Mouse (Mus musculus): ENCODE measurements around the gene Cd2.

The Cd2 gene

DNA sequence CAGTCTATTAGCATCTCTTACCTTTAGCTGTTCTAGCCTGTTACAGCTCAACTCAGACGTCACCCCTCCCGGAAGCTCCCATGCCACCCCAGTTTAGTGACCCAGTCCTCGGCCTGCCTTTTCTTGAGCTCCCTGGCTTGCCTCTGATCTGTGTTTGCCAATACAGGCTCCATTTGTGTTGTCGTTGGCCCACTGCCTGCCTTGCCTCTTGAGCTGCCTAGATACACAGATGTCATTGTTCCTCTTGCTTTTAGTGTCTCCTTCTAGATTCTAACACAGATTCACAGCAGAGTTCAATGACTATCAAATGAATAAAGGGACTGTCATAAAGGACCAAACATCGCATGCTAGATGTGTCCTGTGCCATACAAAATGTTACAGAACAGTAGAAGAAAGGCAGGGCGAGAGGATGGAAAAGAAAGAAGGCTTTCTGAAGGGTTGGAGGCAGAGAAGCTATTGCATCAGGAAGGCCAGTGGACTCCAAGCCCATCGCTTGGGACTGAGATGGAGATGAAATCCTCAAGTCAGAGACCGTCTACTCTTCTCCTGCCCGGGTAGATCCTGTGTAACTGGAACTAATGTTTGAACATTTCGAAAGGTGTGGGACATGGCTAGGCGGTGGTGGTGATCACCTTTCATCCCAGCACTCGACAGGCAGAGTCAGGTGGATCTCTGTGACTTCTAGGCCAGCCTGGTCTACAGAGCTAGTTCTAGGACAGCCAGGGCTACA, 13.5 kb downstream of the Cd2 start:
- no peak for DNase-seq (ENCODE audit: low spot score)

DNA sequence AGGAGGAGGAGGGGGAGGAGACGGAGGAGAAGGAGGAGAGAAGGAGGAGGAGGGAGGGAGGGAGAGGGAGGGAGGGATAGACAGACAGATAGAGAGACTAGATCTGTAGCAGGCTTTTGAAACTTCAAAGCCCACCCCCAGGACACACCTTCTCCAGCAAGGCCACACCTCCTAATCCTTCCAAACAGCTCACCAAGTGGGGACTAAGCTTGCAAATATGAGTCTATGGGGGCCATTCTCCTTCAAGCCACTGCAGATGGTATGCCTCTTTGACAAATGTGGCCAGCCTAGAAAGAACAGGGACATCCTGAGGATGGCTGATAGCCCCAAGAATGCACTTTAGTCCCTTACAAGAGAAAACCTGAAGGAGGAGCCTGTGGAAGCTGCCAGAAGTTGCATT, 15.6 kb downstream of the Cd2 start:
- DNase-seq (ENCODE audit: low spot score): no peak

DNA sequence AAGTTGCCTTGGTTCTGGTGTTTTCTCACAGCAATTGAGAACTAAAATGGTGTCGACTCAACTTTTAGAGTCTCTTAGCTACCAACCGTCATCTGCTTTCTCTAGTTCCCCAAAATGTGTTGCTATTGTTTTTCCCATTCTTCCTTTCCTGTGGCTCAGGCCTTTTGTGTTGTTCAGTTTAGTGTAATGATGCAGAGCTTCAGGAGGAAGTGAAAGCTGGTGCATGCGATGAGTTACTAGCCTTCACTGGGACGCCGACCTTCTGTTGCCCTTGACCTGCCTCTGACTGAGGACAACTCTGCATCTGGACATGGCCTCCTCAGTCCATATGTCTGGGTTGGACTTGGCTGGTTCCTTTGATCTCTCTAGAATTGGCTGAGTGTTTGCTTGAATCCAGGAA, 16.9 kb downstream of the Cd2 start:
- DNase-seq (ENCODE audit: low spot score): no peak

DNA sequence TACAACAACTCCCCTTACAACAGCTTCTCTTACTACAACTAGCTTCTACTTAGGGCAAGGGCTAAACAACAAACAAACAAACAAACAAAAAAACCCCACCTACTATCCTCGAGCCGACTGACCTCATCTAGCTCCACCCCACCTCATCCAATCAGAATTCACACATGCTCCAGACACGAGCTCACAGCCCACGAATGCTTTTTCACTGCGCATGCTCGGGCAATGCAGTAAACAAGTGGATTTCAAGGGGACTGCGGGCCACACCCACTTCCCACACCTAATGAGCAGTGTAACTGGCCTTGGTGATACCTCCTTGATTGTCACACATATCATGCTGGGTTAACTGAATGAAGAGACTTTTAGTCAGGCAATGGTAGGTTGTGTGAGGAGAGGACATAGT, 19.4 kb downstream of the Cd2 start:
- DNase-seq (ENCODE audit: low spot score): no peak

DNA sequence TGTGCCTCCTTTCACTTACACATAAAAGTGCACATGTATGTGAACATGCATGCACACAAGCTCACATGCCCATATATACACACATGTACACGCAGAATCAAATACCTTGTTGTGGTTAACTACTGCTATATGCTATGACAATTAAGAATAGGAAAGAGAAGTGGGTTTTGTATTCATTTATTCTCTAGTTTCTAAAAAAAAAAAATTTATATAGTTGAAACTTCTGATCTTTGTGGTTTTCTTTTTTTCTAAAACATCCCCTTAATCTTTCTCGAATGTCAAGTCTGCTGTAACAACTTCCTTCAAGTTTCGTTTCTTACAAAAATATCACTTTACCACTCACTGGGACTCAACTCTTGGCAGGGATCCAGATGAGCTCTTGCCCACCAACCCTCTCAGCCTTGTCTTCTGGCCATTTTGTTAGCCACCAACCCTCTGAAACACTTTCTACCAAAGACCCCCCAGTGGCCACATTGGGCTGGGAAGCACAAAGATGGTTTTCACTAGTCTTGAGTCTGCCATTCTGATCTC, 22.1 kb downstream of the Cd2 start:
- DNase-seq (ENCODE audit: low spot score): no peak

DNA sequence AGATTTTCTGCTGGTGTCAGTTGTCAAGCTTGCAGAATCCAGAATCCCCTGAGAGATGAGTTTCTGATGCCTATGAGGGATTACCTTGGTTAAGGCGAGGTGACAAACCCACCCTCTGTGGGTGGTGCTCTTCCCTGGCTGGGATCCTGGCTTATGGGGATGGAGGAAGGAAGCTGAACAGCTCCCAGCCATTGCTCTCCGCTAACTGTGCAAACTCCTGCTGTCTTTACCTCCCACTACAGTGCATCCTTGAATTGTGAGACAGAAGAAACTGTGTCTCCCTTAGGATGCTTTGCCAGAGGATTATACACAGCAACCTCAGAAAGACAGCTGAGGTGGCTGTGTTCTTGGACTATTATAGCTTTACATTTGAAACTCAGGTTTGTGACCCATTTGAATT, 28.8 kb downstream of the Cd2 start:
- no peak for DNase-seq (ENCODE audit: low spot score)

DNA sequence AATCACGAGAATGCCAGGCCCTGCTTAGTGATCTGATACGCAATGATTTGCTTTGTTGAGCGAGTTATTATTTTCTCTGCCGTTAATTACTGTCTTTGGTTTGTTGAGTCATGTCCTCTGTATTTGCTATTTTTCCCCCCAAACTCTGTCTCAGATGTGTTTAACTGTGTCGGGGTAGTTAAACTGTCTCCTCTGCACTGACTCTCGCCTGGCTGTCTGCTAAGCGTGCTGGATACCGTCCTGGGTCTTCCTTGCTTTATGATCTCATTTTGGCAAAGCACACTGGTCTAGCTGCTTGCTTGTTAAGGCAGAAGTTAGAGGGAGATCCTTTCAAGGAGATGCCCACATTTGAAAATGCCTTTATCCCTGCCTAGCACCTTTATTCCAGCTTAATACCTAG, 31.6 kb downstream of the Cd2 start:
- DNase-seq (ENCODE audit: low spot score): no peak

DNA sequence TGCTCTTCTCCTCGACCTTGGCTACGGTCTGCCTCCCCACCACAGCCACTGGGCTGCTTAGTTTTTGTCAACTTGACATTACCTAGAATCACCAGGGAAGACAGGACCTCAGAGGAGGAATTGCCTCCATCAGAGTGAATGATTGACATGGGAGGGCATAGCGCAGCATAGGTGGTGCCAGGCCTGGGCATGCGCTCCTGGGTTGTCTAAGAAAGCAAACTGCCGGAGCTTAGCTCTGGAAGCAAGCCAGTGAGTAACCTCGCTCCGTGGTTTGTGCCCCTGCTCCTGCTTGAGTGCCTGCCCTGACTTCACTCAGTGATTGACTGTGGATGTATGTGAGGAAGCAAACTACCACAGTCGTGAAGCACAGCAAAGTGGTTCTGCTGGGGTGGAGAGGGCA, 35.6 kb downstream of the Cd2 start:
- no peak for DNase-seq (ENCODE audit: low spot score)

DNA sequence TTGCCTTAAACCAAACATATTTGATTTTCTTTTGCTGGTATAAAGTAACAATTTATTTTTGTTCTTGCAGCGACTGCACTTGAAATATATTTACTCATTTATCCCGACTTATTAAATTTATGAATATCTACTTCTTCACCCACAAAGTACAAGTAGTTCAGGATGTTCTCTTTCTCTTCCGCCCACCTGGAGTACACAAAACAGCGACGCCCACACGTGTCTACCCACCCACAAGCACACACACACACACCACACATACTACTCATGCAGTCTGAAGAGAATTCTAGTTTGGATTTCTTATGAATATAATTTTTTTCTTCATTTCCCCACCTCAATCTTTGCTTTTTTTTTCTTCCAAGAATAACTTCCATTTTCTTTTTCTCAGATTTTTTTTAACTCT, 37.9 kb downstream of the Cd2 start:
- no peak for DNase-seq (ENCODE audit: low spot score)

DNA sequence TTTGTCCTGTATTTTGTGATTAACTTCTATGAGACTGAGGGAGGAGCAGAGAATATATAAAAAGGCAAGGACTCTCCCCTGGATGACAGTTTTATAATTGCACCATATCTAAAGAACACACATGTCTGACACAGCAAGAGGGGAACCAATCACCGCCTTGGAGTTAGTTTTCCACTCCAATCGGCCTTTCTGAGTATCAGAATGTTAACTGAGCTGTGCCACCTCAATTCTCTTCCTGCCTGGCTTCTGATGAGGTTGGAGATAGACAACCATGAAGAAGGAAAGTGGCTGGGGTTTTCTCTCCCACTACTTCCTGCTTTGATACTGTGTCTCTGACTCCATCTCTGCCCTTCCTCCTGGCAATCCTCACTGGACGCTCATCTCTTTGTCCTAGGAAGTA, 42.5 kb downstream of the Cd2 start:
- no peak for DNase-seq (ENCODE audit: low spot score)

DNA sequence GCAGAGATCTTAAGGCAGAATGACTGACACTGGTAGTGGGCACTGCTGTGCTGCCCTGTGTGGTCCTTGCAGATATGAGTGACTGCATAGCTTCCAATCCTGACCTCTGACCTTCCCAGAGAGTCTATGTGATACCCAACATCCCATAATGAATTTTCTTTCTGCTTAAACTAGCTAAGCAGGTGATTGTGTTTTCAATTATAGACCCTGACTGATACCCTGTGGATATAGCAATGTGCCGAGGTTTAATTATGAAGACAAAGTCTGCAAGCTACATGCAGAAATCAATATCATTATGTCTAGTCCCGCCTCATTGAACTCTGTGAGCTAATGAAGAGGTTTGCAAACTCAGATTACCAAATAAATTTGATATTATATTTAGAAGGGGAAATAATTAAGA, 44.7 kb downstream of the Cd2 start:
- no peak for DNase-seq (ENCODE audit: low spot score)

DNA sequence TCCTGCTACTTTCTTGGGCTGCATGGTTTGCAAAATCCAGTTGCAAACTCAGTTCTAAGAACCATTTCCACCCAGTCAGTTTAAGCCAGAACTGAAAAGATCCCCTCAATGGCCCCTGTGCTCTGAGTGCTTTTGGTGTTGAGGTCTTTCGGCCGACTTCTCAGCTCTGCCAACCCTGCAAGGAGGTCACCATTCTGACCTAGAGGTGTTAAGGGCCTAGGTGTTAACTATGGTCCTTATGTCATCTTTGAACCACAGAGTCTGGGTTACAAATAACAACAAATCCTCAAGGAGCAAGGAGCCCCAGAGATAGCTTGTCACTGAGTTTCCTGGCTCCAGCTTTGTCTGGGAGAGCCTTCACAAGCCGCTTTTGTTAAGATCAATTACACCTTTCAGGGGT, 45.9 kb downstream of the Cd2 start:
- DNase-seq (ENCODE audit: low spot score): no peak

DNA sequence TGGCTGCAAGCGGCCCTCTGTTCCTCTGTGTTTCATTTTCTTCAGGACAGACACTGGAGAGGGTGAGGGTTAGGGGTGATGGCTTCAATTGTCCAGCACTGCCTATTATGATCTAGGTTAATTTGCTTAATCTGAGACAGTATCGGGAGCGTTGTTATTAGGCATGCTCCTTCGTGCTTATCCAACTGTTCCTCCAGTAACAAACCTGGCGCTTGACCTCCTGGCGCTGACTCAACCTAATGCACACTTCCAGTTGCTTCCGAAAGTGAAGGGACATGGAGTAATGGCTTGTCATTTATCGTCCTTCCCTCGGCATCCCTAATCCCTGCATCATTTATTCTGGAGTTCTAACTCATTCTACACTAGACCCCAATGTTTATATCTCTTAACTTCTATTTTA, 46.9 kb downstream of the Cd2 start:
- DNase-seq (ENCODE audit: low spot score): no peak

DNA sequence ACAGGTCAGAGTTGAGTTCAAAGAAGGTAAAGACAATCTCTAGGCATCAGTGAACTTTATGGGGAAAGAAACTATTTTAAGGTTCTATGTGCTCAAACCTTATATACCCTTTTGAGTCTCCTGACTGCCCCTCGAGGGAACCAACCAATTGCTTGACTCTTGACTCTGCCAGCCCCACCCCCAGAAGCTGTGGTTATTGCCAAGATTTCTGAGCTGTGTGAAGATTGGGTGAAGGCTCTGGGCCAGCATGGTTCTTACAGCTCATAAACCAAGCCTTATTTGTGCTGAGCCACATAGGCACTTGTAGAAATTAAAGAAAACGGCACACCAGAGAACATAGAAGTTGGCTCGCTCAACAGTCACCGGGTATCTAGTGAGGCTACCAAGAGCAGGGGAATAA, 48.5 kb downstream of the Cd2 start:
- no peak for DNase-seq (ENCODE audit: low spot score)

DNA sequence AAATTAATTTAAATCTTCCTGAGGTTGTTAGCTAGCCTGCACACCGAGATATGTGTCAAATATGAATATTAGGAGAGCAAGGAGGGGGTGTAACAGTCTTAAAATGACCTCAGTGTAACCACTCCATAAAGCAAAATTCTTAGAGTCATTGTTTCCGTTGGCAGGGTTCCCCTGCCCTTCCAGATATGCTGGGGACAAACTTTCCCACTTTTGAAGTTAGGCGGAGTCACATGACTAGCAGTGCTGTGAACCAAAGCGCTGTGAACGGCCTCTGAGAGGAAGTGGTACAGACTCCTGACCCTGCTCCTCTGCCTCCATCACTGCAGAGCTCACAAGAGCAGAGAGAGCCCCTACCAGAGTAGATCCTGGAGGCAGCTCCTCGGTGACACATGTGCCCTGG, 49.0 kb downstream of the Cd2 start:
- no peak for DNase-seq (ENCODE audit: low spot score)

DNA sequence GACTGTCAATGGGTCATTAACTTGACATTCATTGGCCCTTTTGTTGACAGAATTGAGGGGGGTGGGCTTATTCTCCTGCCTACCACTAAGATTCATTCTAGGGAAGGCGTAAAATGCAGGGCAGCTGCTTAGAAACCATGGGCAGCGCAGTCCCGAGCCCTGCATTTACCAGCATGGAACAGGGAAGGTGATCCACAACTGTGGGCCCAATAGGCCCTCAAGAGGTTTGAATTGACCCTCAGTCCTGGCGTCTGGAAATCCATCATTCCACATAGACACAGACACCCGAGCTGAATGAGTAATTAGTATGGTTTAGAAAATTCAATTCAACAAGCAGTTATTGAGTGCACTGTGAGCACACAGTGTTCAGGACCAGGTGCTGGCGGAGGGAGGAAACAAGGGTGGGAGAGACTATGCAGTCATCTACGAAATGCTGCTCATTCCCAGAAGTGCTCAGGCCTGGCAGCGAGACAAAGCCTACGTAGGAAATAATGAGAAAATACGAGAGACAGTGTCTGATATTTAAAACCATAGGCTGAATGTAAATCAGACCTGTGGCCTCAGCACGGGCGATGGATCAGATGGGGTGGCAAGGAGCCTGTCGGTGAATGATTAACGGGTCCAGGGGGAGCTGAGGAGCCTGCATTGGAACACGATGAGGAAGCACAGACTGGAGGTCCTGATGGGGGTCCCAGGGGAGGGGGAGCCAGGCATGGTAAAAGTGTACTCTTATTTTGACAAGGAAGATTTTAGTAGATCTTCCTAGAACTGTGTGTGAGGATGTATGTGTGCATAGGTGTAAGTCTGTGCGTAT, 50.5 kb downstream of the Cd2 start:
- no peak for DNase-seq (ENCODE audit: low spot score)

DNA sequence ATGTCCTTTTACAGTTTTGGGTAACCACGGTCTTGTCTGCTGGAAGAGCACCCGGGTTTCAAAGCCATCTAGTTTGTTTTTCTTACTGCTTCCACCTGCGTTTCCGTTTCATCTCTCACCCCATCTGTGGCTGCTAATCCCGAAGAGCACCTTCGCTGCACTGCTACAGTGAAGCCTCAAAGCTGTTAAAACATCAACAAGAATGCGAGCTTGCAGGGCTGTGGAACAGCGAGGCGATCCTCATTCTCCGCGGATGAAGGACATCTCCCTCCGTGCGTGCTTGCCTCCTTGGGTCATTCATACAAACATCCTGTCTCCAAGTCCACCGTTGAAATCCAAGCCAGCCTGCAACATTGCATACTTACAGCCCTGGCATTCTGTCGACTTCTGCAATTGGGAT, 51.5 kb downstream of the Cd2 start:
- DNase-seq (ENCODE audit: low spot score): no peak

DNA sequence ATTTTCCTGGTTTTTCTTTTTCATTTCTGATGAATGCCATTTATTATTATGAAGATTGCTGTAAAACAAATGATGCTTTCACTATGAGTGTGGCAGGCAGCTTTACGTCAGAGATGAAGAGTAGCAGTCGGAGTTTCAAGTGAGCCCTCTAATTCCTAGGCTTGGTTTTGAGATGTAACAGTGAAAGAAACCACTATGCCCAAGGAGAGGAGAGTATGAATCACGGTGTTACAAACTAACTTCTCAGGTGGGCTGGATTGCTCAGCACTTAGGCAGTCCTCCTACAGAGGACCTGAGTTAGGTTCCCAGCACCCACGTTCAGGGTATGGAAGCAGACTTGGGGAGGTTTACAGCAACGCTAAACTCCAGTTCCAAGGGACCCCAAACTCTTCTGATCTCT, 52.4 kb downstream of the Cd2 start:
- no peak for DNase-seq (ENCODE audit: low spot score)

DNA sequence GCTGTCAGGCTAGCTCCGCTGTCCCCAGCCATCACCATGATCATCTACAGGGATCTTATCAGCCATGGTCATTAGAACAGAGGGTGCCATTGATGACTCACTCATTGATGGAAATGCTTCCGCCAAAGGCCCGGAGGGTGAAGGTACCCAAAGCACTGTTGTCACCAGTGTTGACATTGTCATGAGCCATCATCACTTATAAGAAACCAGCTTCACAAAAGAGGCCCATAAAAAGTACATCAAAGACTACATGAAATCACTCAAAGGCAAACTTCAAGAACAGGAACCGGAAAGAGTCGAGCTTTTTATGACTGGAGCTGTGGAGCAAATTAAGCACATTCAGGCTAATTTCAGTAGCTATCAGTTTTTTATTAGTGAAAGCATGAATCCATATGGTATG, 54.3 kb downstream of the Cd2 start:
- no peak for DNase-seq (ENCODE audit: low spot score)

DNA sequence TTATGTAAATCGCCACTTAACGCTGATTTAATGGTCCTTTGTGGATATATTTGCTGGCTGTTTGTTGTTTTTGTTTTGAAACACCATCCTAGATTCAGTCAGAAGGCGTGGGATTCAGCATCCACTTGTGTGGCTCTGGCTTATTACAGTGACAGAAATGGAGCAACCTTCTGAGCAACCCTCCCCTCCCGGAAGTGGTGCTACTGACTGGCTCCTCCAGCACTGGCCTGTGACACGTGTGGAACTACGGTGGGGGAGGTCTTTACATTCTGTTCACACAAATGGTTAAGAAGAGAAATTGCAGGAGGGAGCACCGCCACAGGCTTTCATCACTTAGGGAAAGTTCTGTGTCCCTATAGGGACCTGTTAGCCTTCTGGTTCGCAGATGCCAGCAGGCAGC, 55.2 kb downstream of the Cd2 start:
- no peak for DNase-seq (ENCODE audit: low spot score)

DNA sequence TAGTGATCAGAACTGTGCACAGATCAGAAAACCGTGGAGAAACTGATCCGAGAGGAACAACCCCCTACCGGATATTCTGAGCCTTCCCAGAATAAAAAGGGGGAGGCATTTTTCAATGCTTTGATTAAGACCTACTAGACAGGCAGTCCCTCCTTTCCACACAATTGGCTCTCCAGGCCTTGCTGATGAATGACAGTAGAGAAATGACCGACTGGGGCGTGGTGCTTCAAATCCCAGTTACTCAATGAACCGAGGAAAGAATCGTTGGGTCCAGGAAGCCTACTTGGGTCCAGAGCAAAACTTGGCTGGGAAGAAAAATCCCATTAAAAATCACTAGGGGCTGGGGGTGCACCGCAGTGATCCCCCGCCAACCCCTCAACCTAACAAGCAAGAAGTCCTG, 57.5 kb downstream of the Cd2 start:
- no peak for DNase-seq (ENCODE audit: low spot score)

DNA sequence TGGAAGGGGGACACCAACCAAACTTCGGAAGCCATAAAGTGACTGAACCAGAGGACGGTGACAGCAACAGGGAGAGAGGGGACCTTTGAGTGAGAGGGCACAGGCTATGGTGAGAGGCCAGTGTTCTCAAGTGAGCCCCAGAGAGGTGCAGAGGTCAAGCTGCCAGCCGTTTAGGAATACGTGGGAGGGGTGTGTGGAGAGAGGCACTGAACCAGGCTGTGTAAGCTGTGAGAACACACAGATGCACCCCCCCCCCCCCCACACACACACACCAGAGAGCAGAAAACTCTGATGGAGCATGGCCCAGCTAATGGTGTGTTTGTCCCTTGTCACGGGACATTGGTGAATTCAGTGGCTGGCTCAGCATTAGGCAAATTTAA, 58.2 kb downstream of the Cd2 start:
- no peak for DNase-seq (ENCODE audit: low spot score)

DNA sequence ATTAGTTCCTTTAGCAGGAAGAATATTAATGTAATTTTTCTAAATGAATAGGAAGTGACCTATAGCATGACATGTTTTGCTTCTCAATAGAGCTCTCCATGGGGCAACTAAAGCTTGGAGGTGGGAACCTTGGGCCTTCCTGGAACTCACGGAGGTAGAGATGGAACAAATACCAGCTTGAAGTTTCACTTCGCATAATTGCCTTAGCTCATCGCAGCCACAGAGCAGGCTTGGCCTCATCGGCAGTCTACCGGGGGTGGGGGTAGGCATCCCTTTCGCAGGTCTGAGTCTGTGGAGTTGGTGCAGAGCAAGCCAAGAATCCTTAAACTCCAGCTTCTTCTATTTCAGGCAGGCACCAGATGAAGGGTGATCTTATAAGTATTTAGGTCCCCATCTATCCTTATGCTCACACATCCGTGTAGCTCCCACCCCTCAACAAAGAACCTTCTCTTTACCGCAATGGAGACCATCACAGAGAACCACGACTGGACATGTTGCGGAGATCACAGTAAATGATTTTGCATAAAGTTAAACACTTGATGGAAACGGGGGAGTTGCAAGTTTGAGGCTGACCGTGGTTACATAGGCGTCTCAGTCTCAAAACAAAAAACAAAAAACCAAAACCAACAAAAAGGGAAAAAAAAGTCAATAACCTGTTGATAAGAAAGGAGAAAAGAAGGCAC, 58.7 kb downstream of the Cd2 start:
- no peak for DNase-seq (ENCODE audit: low spot score)
